Mouse (Mus musculus): ENCODE data around the gene Dock8.

The Dock8 gene

GRCm38 (mm10) chr19:25136171-25136570 lies 136.8 kb downstream of the Dock8 start:
- DNase-seq: no peak

- DNase-seq: no peak
These were observed 138.8 kb downstream of the Dock8 start for GRCm38 (mm10) chr19:25137907-25138820.

DNA sequence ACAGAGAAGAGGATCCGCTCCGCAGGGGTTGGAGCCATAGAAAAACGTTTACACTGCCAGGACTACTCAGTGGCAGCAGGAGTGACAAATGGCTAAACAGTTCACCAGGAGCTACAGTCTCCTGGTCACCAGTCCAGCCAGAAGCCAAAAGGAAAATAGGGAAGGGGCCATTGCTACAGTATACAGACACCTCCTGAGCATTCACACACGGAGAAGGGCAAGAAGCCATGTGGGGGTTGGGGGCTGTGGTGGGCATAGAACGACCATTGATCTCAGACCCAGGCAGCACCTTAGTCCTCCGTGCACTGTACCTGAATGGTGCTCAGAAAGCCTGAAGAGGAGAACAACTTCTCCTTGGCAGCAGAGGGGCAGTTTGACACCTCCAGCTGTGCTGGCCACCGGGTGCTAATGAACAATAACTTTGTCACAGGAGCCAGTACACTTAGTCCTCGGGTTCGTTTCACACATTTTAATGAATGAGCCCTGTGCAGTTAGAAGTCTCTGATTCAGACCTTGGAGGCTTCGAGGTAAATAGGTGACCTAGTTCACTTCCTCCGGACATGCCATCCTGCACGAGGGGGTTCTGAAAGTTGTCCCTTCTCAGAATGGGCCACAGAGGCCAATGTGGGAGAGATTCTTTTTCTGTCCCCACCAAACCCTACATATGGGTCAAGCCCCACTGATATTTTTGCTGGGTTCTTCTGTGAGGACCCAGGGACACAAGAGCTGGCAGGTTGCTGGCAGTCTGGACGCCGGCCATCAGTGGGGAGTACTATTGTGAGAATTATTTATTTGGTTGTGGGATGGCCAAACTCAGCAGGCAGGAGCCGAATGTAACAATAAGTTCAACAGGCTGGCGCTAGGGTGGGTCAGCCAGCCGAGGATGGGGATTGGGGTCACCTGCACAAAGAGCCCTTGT lies 145.0 kb downstream of the Dock8 start:
- no peak for DNase-seq

DNA sequence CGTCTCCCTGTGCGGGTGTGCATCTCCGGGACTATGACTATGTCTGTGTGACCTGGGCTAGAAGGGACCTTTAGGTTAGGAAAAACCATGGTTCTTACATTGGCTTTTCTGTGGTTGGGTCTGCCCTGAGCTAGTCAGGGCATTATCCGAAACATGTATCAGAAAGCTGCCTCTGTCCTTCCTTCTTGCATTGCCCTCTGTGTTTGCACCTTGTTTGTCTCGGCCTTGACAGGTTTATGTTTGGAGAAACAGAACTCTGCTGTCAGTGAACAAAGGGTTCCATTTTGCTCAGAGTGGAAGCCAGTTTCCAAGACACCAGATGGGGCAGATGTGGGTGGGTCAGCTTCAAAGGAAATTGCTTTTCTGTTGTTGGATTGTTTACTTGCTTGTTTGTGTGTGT lies 145.8 kb downstream of the Dock8 start:
- DNase-seq: no peak

DNA sequence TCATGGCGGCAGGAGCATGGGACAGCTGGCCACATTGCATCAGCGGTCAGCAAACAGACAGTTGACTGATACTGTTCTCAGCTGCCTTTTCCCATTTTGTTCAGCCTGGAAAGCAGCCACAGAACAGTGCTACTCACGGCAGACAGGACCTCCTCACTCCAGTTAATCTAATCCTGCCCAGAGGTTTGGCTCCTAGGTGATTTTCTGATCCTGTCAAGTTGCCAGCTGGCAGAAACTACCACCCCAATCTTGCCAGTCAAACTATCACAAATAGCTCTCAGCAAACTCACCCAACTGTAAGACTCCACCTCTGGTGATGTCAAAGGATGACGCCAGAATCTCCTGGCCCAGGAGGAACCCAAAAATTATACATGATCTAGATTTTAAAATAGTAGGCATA lies 146.8 kb downstream of the Dock8 start:
- no peak for DNase-seq

- no peak for DNase-seq
These were observed 150.5 kb downstream of the Dock8 start for GRCm38 (mm10) chr19:25149788-25150187.

DNA sequence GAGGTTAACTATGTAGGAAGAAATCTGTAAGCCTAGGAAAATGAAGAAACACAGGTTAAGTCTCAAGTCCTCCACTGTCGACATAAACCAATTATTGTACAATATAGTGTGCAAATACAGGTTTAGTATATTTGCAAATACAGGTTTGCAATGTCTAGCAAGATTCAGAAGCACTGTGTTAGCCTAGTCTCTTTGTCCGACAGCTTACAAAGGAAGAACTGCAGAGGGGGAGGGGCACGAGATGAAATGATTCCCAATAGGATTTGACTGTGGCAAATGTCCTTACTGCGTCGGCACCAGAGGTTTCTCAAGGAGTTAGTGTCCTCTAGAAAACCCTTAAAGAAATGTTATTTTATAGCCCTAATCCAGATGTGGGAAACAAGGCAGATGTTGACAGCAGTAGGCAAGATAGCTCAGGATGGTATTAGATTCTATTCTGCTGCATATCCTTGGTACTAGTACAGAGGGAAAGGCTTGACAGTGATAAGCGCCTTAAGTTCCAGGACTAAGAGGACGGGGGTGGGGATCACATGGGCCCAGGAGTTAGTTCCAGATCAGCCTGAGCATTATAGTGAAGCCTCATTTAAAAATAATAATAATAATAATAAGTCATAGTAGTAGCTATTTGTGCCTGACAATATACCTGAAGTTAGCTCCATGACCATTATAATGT lies 155.3 kb downstream of the Dock8 start:
- DNase-seq: no peak

GRCm38 (mm10) chr19:25155250-25155649 lies 155.9 kb downstream of the Dock8 start:
- DNase-seq: no peak

GRCm38 (mm10) chr19:25155709-25156108 lies 156.4 kb downstream of the Dock8 start:
- no peak for DNase-seq

GRCm38 (mm10) chr19:25162270-25162669 lies 162.9 kb downstream of the Dock8 start:
- DNase-seq: no peak

GRCm38 (mm10) chr19:25163426-25163825 lies 164.1 kb downstream of the Dock8 start:
- DNase-seq: no peak

- DNase-seq: no peak
These were observed 167.1 kb downstream of the Dock8 start for GRCm38 (mm10) chr19:25166412-25166811.

DNA sequence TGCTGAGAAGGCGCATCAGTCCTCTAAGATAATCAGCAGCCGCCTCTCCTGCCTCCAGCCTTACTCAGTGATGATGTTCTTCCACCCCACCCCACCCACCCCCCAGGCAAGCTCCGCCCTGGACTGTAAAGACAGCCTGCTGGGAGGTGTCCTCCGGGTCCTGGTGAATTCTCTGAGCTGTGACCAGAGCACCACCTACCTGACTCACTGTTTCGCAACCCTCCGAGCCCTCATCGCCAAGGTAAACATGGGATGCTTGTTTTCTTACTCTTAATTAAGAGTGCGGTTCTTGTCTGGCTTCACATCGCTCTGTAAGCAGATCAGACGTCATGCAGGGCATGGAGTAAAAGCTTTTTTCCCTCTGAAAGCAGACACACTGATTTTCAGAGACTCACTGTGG lies 172.1 kb downstream of the Dock8 start:
- no peak for DNase-seq

DNA sequence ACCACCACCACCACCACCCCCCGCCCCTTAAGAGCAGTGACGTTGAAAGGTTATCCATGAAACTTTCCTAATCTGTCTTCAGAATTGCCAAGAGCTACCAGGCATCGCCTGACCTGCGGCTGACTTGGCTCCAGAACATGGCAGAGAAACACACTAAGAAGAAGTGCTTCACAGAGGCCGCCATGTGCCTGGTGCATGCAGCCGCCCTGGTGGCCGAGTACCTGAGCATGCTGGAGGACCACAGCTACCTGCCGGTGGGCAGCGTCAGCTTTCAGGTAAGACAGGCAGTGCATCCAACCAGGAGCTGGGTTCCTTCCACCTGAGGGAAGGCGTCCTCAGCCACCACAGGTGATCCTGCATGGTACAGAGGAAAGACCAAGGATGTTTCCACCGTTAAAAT lies 177.4 kb downstream of the Dock8 start:
- DNase-seq: no peak

GRCm38 (mm10) chr19:25180024-25180423 lies 180.7 kb downstream of the Dock8 start:
- DNase-seq: no peak

- no peak for DNase-seq
These were observed 181.2 kb downstream of the Dock8 start for GRCm38 (mm10) chr19:25180547-25180946.

- DNase-seq: no peak
These were observed 184.7 kb downstream of the Dock8 start for GRCm38 (mm10) chr19:25184076-25184475.

DNA sequence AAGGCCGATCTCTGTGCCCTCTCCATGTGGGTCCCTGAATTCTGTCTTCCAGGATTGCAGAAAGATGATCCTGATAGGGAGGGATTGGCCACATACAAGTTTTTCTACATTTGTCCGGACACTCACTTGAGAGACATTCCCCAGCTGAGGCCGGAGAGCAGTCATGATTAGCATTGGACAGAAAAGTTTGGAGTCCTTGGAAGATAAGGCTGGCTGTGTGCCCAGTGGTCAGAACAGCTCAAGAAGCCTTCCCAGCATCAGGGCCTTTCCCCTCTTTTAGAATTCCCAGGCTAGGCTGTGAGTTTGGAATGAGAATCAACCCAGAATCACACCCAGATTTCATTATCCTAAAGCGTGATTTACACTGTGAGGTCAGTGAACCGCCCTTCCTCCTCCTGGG lies 187.0 kb downstream of the Dock8 start:
- DNase-seq: no peak

GRCm38 (mm10) chr19:25187681-25188080 lies 188.3 kb downstream of the Dock8 start:
- no peak for DNase-seq

- no peak for DNase-seq
These were observed 194.4 kb downstream of the Dock8 start for GRCm38 (mm10) chr19:25193751-25194150.

- no peak for DNase-seq
These were observed 200.9 kb downstream of the Dock8 start for GRCm38 (mm10) chr19:25200081-25200860.

- DNase-seq: no peak
These were observed 203.7 kb downstream of the Dock8 start for GRCm38 (mm10) chr19:25203077-25203476.

All from thymus, postnatal 14 days (tissue).